Mouse (Mus musculus) CH12.LX (cell line): ENCODE data around the gene P2rx4.

ENCODE experiments used
- EP300 ChIP-seq: IDR thresholded peaks from 2 replicates; pipeline ENCODE4 v1.6.1; 2011; ENCODE audit warnings: low read length, improper control_type of control experiment
- MAFK ChIP-seq: IDR thresholded peaks from 2 replicates; pipeline ENCODE4 v1.6.1; 2011; ENCODE audit warnings: low read length, improper control_type of control experiment; ENCODE audit not compliant: insufficient replicate concordance
- RAD21 ChIP-seq: IDR thresholded peaks from 2 replicates; pipeline ENCODE4 v1.6.1; 2011; ENCODE audit warnings: low read depth, mild to moderate bottlenecking, low read length, improper control_type of control experiment, moderate library complexity
- RCOR1 ChIP-seq: conservative IDR thresholded peaks from 2 replicates; pipeline ENCODE4 v1.6.1; 2012; ENCODE audit warnings: low read depth, mild to moderate bottlenecking, inconsistent platforms, low read length, improper control_type of control experiment
- USF1 ChIP-seq: IDR thresholded peaks from 2 replicates; pipeline ENCODE4 v1.6.1; 2014; ENCODE audit warnings: low read depth, mild to moderate bottlenecking, inconsistent platforms, low read length, improper control_type of control experiment

DNA sequence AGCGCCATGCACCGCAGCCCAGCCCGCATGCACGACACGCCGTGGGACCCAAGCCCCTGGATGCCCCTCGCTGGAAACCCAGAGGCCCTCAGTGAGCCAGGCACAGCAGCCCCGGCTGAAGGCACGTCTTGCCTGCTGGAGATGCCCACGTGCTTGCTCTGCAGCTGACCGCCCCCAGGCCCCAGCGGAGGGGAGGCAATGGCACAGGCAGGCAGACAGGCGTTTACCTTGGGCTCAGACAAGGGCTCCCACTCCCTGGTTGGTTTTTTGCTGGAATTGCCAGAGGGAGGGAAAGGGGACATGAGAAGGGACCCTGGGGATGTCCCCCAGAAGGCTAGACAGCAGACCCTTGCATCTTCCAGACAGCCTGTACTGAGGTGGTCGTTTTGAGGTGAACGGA, 29.4 kb downstream of the P2rx4 start:
- TF ChIP-seq RAD21, result no peak
- no peak for TF ChIP-seq USF1
- no peak for TF ChIP-seq EP300
- TF ChIP-seq RCOR1, result no peak
- no peak for TF ChIP-seq MAFK
